Mouse (Mus musculus): ENCODE results near the gene Slc22a20. TPM values are rescaled to one million over a fixed set of nuclear protein-coding genes. Genes with fewer than 3 reads are reported as not detected.
A peak's percentile ranks its signal among the peaks of the same experiment; 100 is the strongest.

Slc22a20 gene
- polyA plus RNA-seq, 1 experiment from 2014 or later, result not detected

DNA sequence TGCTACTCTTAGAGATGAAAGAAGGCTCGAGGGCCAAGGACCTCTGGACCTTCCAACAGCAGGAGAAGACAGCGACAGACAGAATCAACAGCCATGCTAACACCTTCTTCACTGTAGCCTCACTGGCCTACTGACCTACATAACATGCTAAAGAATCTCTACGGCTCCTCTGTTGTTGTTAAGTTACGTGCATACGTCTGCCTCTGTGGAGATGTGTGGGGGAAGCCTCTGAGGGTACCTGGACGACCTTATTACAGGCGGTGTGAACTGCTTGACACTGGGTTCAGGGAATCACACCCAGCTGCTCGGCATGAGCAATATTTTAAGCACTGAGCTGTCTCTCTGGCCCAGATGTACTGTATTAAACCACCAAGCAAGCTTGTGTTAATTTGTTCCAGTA, 58.4 kb downstream of the Slc22a20 start:
- H3K36me3 ChIP-seq (ENCODE audit: control insufficient read depth, insufficient read depth, low read length), result no peaks in the 10 kb centered on the region
- no peak overlapping the region for H3K4me2 ChIP-seq (ENCODE audit: low read depth, low read length)
- 78% methylated on average over 8 of the region's 8 CpGs for WGBS
- no peak overlapping the region for H3K4me3 ChIP-seq (replicated peaks; ENCODE audit: low read length)
- peaks cover 31% of the 10 kb centered on the region for H3K4me1 ChIP-seq (ENCODE audit: control insufficient read depth, insufficient read depth, low read length)
- 0 out of 2 replicates have a peak, but pooled peaks cover 3% of the 10 kb centered on the region for H3K27me3 ChIP-seq (ENCODE audit: control insufficient read depth, insufficient read depth, low read length)
- H3K27ac ChIP-seq (ENCODE audit: low read length), result no peak overlapping the region
- no peak for ATAC-seq (ENCODE audit: insufficient read depth, low FRiP score)
- no peaks in the 10 kb centered on the region for H3K9me3 ChIP-seq (replicated peaks; ENCODE audit: control insufficient read depth, low read length)
- H3K9ac ChIP-seq (ENCODE audit: low read length), result no peak overlapping the region

GRCm38 (mm10) chr19:5927026-5927425, 58.9 kb downstream of the Slc22a20 start:
- Histone ChIP-seq H3K4me2 (ENCODE audit: low read depth, low read length) (no peak overlapping the region), H3K4me3 (replicated peaks; ENCODE audit: low read length) (no peak overlapping the region), H3K27ac (ENCODE audit: low read length) (no peak overlapping the region), H3K4me1 (ENCODE audit: control insufficient read depth, insufficient read depth, low read length) (peaks cover 36% of the 10 kb centered on the region), H3K9ac (ENCODE audit: low read length) (no peak overlapping the region), H3K36me3 (ENCODE audit: control insufficient read depth, insufficient read depth, low read length) (no peaks in the 10 kb centered on the region), H3K9me3 (replicated peaks; ENCODE audit: control insufficient read depth, low read length) (no peaks in the 10 kb centered on the region), H3K27me3 (ENCODE audit: control insufficient read depth, insufficient read depth, low read length) (0 out of 2 replicates have a peak, but pooled peaks cover 3% of the 10 kb centered on the region)
- WGBS, result 75% methylated on average over 11 of the region's 11 CpGs
- no peak for ATAC-seq (ENCODE audit: insufficient read depth, low FRiP score)

DNA sequence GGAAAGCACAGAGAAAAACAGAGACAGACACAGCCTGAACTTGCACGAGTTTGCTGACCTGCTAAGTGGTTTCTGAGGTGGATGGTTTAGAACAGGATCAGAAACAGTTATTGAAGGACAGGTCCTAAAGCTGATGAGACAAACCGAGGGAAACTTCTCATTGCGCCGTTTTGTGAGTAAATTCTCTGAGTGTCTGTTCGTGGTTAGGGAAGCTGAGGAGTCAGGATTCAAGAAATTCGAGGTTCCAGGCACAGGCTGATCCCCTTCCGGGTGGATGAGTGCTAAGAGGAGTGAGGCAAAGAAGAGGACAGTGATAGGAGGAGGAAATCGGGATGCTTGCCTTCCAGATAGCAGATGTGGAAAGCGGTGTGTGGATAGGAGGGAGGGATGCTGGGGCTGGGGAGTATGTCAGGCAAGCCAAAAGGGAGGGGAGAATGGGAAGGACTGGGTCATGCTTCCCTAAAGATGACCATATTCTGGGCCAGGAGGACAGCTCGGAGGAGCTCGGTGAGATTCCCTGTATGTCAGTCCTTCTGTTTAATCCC, 60.6 kb downstream of the Slc22a20 start:
- 27% methylated on average over 11 of the region's 11 CpGs for WGBS
- peak overlapping the region; percentile 60 for H3K9ac ChIP-seq (ENCODE audit: low read length)
- H3K27ac ChIP-seq (ENCODE audit: low read length), result peak overlapping the region; percentile 89

GRCm38 (mm10) chr19:5924713-5925093, 61.2 kb downstream of the Slc22a20 start, which contains the start of gene Cdc42ep2:
Gene Cdc42ep2, minus strand, starts transcription at chr19:5924816.
- Histone ChIP-seq H3K4me2 (ENCODE audit: low read depth, low read length) (peak within 1 kb of the TSS; percentile 97), H3K9me3 (replicated peaks; ENCODE audit: control insufficient read depth, low read length) (no peaks in the 10 kb centered on the region), H3K4me1 (ENCODE audit: control insufficient read depth, insufficient read depth, low read length) (peaks cover 31% of the 10 kb centered on the region), H3K4me3 (replicated peaks; ENCODE audit: low read length) (peak within 1 kb of the TSS; percentile 63), H3K27ac (ENCODE audit: low read length) (peak within 1 kb of the TSS; percentile 89), H3K36me3 (ENCODE audit: control insufficient read depth, insufficient read depth, low read length) (no peaks in the 10 kb centered on the region), H3K27me3 (ENCODE audit: control insufficient read depth, insufficient read depth, low read length) (0 out of 2 replicates have a peak, but pooled peaks cover 3% of the 10 kb centered on the region), H3K9ac (ENCODE audit: low read length) (peak within 1 kb of the TSS; percentile 74)
- ATAC-seq (ENCODE audit: insufficient read depth, low FRiP score), result peak; percentile 93
- 0% methylated on average over 18 of the region's 18 CpGs for WGBS

More for the DNA sequence above, 60.6 kb downstream of the Slc22a20 start:
- Histone ChIP-seq H3K4me3 (replicated peaks; ENCODE audit: low read length) (peak overlapping the region; percentile 63), H3K27me3 (ENCODE audit: control insufficient read depth, insufficient read depth, low read length) (0 out of 2 replicates have a peak, but pooled peaks cover 3% of the 10 kb centered on the region), H3K4me2 (ENCODE audit: low read depth, low read length) (peak overlapping the region; percentile 97), H3K4me1 (ENCODE audit: control insufficient read depth, insufficient read depth, low read length) (peaks cover 37% of the 10 kb centered on the region), H3K9me3 (replicated peaks; ENCODE audit: control insufficient read depth, low read length) (no peaks in the 10 kb centered on the region), H3K36me3 (ENCODE audit: control insufficient read depth, insufficient read depth, low read length) (no peaks in the 10 kb centered on the region)
- no peak for ATAC-seq (ENCODE audit: insufficient read depth, low FRiP score)

- H3K4me1 ChIP-seq (ENCODE audit: control insufficient read depth, insufficient read depth, low read length), result peaks cover 26% of the 10 kb centered on the region
- peak overlapping the region; percentile 74 for H3K9ac ChIP-seq (ENCODE audit: low read length)
- H3K4me2 ChIP-seq (ENCODE audit: low read depth, low read length), result peak overlapping the region; percentile 97
- peak overlapping the region; percentile 63 for H3K4me3 ChIP-seq (replicated peaks; ENCODE audit: low read length)
- under 1% methylated on average over 38 of the region's 38 CpGs for WGBS
- no peaks in the 10 kb centered on the region for H3K36me3 ChIP-seq (ENCODE audit: control insufficient read depth, insufficient read depth, low read length)
- ATAC-seq (ENCODE audit: insufficient read depth, low FRiP score), result peak; percentile 74
- peak overlapping the region; percentile 89 for H3K27ac ChIP-seq (ENCODE audit: low read length)
- H3K9me3 ChIP-seq (replicated peaks; ENCODE audit: control insufficient read depth, low read length), result no peaks in the 10 kb centered on the region
- H3K27me3 ChIP-seq (ENCODE audit: control insufficient read depth, insufficient read depth, low read length), result 0 out of 2 replicates have a peak, but pooled peaks cover 3% of the 10 kb centered on the region
These were observed 61.8 kb downstream of the Slc22a20 start for GRCm38 (mm10) chr19:5923990-5924712.

GRCm38 (mm10) chr19:5922963-5923362, 63.0 kb downstream of the Slc22a20 start:
- no peak overlapping the region for H3K27ac ChIP-seq (ENCODE audit: low read length)
- 0 out of 2 replicates have a peak, but pooled peaks cover 3% of the 10 kb centered on the region for H3K27me3 ChIP-seq (ENCODE audit: control insufficient read depth, insufficient read depth, low read length)
- H3K9me3 ChIP-seq (replicated peaks; ENCODE audit: control insufficient read depth, low read length), result no peaks in the 10 kb centered on the region
- H3K4me2 ChIP-seq (ENCODE audit: low read depth, low read length), result peak overlapping the region; percentile 97
- no peaks in the 10 kb centered on the region for H3K36me3 ChIP-seq (ENCODE audit: control insufficient read depth, insufficient read depth, low read length)
- H3K4me1 ChIP-seq (ENCODE audit: control insufficient read depth, insufficient read depth, low read length), result peaks cover 26% of the 10 kb centered on the region
- WGBS, result 92% methylated on average over 3 of the region's 3 CpGs
- no peak for ATAC-seq (ENCODE audit: insufficient read depth, low FRiP score)
- H3K9ac ChIP-seq (ENCODE audit: low read length), result peak overlapping the region; percentile 18
- peak overlapping the region; percentile 63 for H3K4me3 ChIP-seq (replicated peaks; ENCODE audit: low read length)

DNA sequence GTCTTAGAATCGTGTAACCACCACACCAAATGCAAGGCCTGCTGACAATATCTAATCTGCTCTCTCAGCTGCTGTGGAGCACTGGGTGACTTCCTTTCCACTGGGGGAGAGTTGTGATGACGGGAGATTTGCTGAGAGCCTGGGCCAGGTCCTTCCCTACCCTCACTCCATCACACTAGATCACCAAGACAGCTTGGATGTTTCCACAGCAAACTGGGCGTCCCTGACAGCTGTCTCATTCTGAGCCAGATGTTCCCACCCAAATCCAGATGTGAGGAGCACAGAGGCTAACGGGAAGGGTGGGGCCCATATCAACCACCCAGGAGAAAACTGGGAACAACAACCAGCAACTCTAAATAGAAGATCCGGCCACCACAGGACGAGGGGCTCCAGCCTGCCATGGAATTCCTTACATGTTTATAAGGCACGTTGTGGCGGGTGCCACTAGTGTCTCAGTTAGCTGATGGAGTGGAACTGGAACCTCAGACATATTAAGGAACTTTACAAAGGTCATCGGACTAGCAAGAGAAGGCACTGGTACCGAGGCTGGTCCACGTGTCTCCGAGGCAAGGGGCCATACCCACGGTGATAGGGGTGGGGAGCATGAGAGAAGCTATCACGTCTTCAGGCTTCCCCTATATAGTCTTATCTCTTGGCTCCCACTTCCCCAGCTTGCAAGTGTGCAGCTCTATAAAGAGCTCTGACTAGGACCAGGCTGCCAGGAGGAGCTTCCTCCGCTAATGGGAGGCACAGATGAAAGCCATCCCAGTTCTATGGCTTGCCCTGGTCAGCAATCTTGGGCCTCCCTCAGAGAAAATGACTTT, 63.6 kb downstream of the Slc22a20 start:
- no peak for ATAC-seq (ENCODE audit: insufficient read depth, low FRiP score)
- peaks cover 4% of the 10 kb centered on the region; the same call in 1 of the 2 replicates for H3K36me3 ChIP-seq (ENCODE audit: control insufficient read depth, insufficient read depth, low read length)
- H3K9ac ChIP-seq (ENCODE audit: low read length), result peak overlapping the region; percentile 18
- peak overlapping the region; percentile 48 for H3K27ac ChIP-seq (ENCODE audit: low read length)
- peak overlapping the region; percentile 2 for H3K4me3 ChIP-seq (replicated peaks; ENCODE audit: low read length)
- peaks cover 26% of the 10 kb centered on the region for H3K4me1 ChIP-seq (ENCODE audit: control insufficient read depth, insufficient read depth, low read length)
- WGBS, result 60% methylated on average over 15 of the region's 15 CpGs
- peak overlapping the region; percentile 97 for H3K4me2 ChIP-seq (ENCODE audit: low read depth, low read length)
- H3K9me3 ChIP-seq (replicated peaks; ENCODE audit: control insufficient read depth, low read length), result no peaks in the 10 kb centered on the region
- 0 out of 2 replicates have a peak, but pooled peaks cover 3% of the 10 kb centered on the region for H3K27me3 ChIP-seq (ENCODE audit: control insufficient read depth, insufficient read depth, low read length)

- H3K4me3 ChIP-seq (replicated peaks; ENCODE audit: low read length), result peak overlapping the region; percentile 1
- 0 out of 2 replicates have a peak, but pooled peaks cover 3% of the 10 kb centered on the region for H3K27me3 ChIP-seq (ENCODE audit: control insufficient read depth, insufficient read depth, low read length)
- 21% methylated on average over 9 of the region's 9 CpGs for WGBS
- peaks cover 26% of the 10 kb centered on the region for H3K4me1 ChIP-seq (ENCODE audit: control insufficient read depth, insufficient read depth, low read length)
- peak overlapping the region; percentile 97; the same call in 1 of the 2 replicates for H3K4me2 ChIP-seq (ENCODE audit: low read depth, low read length)
- ATAC-seq (ENCODE audit: insufficient read depth, low FRiP score), result no peak
- peak overlapping the region; percentile 18; the same call in 1 of the 2 replicates for H3K9ac ChIP-seq (ENCODE audit: low read length)
- 0 out of 2 replicates have a peak overlapping the region, but pooled peaks have one; percentile 9 for H3K27ac ChIP-seq (ENCODE audit: low read length)
- no peaks in the 10 kb centered on the region for H3K9me3 ChIP-seq (replicated peaks; ENCODE audit: control insufficient read depth, low read length)
- H3K36me3 ChIP-seq (ENCODE audit: control insufficient read depth, insufficient read depth, low read length), result peaks cover 7% of the 10 kb centered on the region; the same call in 1 of the 2 replicates
These were observed 64.2 kb downstream of the Slc22a20 start for GRCm38 (mm10) chr19:5921715-5922114.

Data from stomach, embryonic 16.5 days (tissue).